Mouse (Mus musculus): ENCODE measurements around the gene Icam4. TPM values are rescaled to one million over a fixed set of nuclear protein-coding genes. Genes with fewer than 3 reads are reported as not detected.
A peak's percentile ranks its signal among the peaks of the same experiment; 100 is the strongest.

Icam4 gene
- polyA plus RNA-seq (2021): 0.99 TPM

DNA sequence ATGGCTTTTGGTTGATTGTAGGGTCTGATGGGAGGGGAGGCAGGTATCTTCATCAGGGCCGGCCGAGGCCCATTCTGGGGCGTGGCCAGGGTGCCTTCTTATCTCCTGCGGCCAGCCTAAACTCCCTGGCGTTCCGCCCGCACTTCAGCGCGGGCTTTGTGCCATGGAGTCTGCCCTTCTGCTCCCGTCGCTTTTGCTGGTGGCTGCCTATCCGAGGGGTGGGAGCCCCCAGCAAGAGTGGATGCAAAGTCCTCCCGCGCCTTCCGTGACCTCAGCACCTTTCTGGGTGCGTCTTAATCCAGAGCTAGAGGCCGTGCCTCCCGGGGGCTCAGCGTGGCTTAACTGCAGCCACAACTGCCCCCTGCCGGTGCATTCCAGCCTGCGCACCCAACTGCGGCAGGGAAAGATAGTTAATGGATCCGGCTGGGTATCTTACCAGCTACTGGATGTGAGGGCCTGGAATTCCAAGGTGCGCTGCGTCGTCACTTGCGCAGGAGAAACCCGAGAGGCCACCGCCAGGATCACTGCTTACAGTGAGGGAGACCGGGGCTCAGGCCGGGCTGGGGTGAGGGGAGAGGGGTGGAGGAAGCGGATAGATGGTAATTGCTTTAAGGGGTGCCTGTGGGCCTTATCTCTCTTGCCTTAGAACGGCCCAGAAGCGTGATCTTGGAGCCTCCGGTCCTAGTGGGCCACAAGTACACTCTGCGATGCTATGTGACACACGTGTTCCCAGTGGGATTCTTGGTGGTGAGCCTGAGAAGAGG is at the start of gene Icam4:
Icam4 (plus strand) TSS at position 83 of the 764 bp plus-strand sequence.
- in situ Hi-C loops (cut with MboI; ENCODE audit: low pct_unique_long_range_greater_than_20kb): loop anchor here (5.0 kb wide), 2 partner anchors 43 to 103 kb away; partner anchors contain the start of genes Fdx1l, Gm49373 and Tyk2
- no peak for DNase-seq (ENCODE audit: low read depth, low spot score)
- TF ChIP-seq CTCF (IDR thresholded peaks at IDR 0.05): no peak
- CTCF ChIA-PET: interaction anchor here (0.7 to 1.9 kb wide), 7 partner anchors 11 to 105 kb away, joined by 3 to 7 read pairs (median 3); no protein-coding TSS in a partner anchor
- POLR2A ChIA-PET: interaction anchor here (1.1 kb wide), 1 partner anchor 22 kb away, joined by 3 read pairs; no protein-coding TSS in a partner anchor
- no peaks in the 10 kb centered on the region for H3K27me3 ChIP-seq
- ATAC-seq: no peak

DNA sequence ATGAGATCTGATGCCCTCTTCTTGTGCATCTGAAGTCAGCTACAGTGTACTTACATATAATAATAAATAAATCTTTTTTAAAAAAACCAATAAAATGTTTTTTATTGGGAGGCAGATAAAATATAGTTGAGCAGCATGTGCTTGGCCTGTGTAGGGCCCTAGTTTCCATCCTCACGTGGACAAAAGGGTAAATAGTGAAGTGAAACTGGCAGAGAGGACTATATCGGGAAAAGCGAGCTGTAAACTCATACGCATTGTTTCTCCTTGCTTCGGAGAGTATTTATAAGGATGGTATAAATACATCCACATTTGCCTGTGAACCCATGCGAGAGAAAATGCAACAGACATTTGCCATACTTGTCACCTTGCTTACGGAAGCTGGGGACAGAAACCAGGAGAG is 49.4 kb upstream of the Icam4 start:
- no peak for ATAC-seq
- in situ Hi-C loops (cut with MboI; ENCODE audit: low pct_unique_long_range_greater_than_20kb): no loop called here
- no peak for DNase-seq (ENCODE audit: low read depth, low spot score)
- CTCF ChIA-PET: interaction anchor here (1.7 kb wide), 1 partner anchor 19 kb away, joined by 6 read pairs; no protein-coding TSS in a partner anchor
- POLR2A ChIA-PET: no interaction called here
- no peak for TF ChIP-seq CTCF (IDR thresholded peaks at IDR 0.05)
- peaks cover 5% of the 10 kb centered on the region for H3K27me3 ChIP-seq

DNA sequence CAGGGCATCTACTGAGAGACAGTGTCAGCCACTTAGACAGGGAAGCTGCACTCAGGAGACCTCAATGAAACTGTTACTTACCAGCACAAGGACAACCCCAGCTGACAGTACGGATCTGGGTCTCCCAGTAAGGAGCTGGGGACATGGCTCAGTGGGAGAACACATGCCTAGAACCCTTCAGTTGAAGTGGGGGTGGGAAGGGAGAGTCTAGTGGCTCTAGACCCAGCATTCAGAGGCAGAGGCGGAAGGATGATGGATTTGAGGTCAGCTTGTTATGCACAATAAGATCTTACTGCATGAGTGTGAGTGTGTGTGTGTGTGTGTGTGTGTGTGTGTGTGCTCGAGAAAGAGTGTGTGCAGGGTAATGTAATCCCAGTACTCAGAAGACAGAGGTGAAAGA is 47.0 kb upstream of the Icam4 start:
- DNase-seq (ENCODE audit: low read depth, low spot score) (no peak), ATAC-seq (no peak)
- in situ Hi-C loops (cut with MboI; ENCODE audit: low pct_unique_long_range_greater_than_20kb): no loop called here
- ChIA-PET CTCF (interaction anchor here (1.1 to 1.6 kb wide), 2 partner anchors 12 to 17 kb away, joined by 3 to 5 read pairs; no protein-coding TSS in a partner anchor), POLR2A (interaction anchor here (1.1 kb wide), 1 partner anchor 9 kb away, joined by 3 read pairs; no protein-coding TSS in a partner anchor)
- TF ChIP-seq CTCF (IDR thresholded peaks at IDR 0.05): no peak
- H3K27me3 ChIP-seq: peaks cover 5% of the 10 kb centered on the region

DNA sequence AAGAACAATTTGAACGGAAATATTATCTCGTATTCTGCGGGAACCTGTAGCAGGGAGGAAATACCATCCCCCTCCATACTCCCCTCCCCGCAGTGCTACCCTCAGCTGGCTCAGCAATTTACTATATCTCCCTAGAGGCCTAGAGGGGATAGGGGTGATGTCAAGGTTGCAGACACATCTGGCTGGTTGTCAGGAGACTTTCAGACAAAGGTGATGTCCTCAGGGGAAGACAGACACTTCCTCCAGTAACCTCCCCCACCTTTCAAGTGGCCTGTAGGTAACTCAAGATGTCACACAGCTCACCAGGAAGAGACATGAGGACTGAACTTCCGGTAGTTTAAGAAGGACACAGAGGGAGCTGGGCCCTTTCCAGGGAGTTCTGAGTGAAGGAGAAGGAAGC is 46.0 kb upstream of the Icam4 start:
- no peak for TF ChIP-seq CTCF (IDR thresholded peaks at IDR 0.05)
- H3K27me3 ChIP-seq: peaks cover 5% of the 10 kb centered on the region
- DNase-seq (ENCODE audit: low read depth, low spot score) (no peak), ATAC-seq (no peak)
- in situ Hi-C loops (cut with MboI; ENCODE audit: low pct_unique_long_range_greater_than_20kb): no loop called here
- ChIA-PET POLR2A (interaction anchor here (1.1 kb wide), 1 partner anchor 10 kb away, joined by 3 read pairs; no protein-coding TSS in a partner anchor), CTCF (interaction anchor here (0.8 kb wide), 1 partner anchor 16 kb away, joined by 3 read pairs; no protein-coding TSS in a partner anchor)

DNA sequence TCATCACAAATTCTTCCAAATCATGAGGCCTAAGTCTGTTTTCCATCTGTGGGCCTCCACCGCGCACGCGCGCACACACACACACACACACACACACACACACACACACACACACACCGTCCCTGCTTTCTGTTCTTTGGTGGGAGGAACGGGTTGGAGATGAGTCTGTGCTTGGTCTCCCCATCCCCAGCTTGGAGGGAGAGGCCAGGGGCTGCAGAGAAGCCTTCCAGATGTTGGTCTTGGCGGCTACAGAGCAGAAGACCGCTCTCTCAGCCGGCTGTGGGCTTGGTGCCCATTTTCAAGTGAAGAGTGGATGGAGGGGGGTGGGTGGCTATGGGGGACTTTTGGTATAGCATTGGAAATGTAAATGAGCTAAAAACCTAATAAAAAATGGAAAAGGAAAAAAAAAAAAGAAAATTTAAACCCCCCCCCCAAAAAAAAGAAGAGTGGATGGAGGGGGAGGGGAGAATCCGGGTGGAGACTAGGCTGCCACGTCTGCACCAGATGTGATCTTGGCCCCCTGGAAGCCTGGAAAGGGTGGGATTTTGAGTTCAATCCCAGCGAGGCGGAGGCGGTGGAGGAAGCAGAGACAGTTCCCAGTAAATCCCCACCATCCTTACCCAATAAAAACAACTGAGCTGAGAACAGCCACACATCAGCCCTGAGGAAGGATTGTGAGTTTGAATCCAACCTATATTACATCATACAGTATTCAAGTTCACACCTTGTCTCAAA is 42.1 kb upstream of the Icam4 start:
- ATAC-seq: no peak
- TF ChIP-seq CTCF (IDR thresholded peaks at IDR 0.05): no peak
- ChIA-PET POLR2A (interaction anchor here (0.5 to 1.2 kb wide), 3 partner anchors 9 to 86 kb away, joined by 3 to 9 read pairs (median 4); no protein-coding TSS in a partner anchor), CTCF (no interaction called here)
- H3K27me3 ChIP-seq: peaks cover 5% of the 10 kb centered on the region
- no peak for DNase-seq (ENCODE audit: low read depth, low spot score)
- in situ Hi-C loops (cut with MboI; ENCODE audit: low pct_unique_long_range_greater_than_20kb): no loop called here

DNA sequence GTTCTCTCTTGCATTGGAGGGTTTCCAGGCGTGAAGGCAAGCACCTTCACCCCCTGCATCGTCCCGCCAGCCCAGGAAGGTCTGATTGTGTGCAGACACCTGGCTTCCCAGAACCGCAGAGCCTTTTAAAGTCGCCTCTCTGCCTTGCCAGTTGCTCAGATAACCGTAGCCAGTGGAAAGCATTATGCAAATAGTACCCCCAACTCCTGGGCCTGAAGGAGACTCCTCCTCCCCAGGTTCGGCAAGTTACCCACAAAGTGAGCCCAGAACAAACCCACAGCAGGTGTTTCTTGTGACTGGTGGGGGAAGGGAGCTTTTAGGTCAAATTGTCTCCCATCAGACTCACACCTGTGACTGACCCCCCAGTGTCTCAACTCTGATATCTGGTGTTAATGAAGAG is 41.2 kb upstream of the Icam4 start:
- H3K27me3 ChIP-seq: peaks cover 5% of the 10 kb centered on the region
- in situ Hi-C loops (cut with MboI; ENCODE audit: low pct_unique_long_range_greater_than_20kb): no loop called here
- no peak for TF ChIP-seq CTCF (IDR thresholded peaks at IDR 0.05)
- no peak for ATAC-seq
- DNase-seq (ENCODE audit: low read depth, low spot score): no peak
- ChIA-PET CTCF (no interaction called here), POLR2A (no interaction called here)

DNA sequence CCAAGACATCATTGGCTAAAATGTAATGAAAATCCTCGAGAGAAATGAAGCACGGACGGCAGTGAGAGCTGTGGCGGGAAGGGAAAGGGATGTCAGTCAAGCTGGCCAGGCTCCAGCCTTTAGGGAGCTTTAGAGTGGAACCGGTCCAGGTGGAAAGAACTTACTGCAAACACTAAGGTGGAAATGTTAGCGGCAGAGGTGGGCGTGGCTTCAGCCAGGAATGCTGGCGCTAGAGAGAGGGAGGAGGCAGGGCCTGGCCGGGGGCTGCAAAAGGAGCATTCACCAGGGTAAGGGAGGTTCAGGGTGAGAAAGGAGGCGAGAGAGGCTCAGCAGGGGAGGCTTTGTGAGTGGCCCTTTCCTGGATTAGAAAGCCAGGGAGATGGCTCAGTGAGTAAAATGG is 38.3 kb upstream of the Icam4 start:
- ChIA-PET CTCF (interaction anchor here (0.9 kb wide), 1 partner anchor 42 kb away, joined by 3 read pairs; no protein-coding TSS in a partner anchor), POLR2A (no interaction called here)
- in situ Hi-C loops (cut with MboI; ENCODE audit: low pct_unique_long_range_greater_than_20kb): no loop called here
- TF ChIP-seq CTCF (IDR thresholded peaks at IDR 0.05): no peak
- no peak for DNase-seq (ENCODE audit: low read depth, low spot score)
- H3K27me3 ChIP-seq: no peaks in the 10 kb centered on the region
- ATAC-seq: peak; percentile 26

DNA sequence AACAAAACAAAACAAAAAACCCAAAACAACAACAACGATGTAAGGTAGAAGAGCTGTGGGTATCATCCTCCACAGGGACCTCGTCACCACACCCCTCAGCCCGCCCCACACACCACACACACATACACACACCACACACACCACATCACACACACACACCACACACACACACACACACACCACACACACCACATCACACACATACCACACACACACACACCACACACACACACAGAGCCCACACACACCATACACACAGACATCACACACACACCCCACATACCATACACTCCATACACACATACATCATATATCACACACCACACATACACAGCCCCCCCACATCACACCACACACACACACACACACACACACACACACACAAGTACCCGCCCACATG is 37.6 kb upstream of the Icam4 start:
- in situ Hi-C loops (cut with MboI; ENCODE audit: low pct_unique_long_range_greater_than_20kb): no loop called here
- no peak for TF ChIP-seq CTCF (IDR thresholded peaks at IDR 0.05)
- ChIA-PET CTCF (interaction anchor here (0.9 kb wide), 1 partner anchor 43 kb away, joined by 3 read pairs; no protein-coding TSS in a partner anchor), POLR2A (no interaction called here)
- H3K27me3 ChIP-seq: no peaks in the 10 kb centered on the region
- no peak for DNase-seq (ENCODE audit: low read depth, low spot score)
- no peak for ATAC-seq

DNA sequence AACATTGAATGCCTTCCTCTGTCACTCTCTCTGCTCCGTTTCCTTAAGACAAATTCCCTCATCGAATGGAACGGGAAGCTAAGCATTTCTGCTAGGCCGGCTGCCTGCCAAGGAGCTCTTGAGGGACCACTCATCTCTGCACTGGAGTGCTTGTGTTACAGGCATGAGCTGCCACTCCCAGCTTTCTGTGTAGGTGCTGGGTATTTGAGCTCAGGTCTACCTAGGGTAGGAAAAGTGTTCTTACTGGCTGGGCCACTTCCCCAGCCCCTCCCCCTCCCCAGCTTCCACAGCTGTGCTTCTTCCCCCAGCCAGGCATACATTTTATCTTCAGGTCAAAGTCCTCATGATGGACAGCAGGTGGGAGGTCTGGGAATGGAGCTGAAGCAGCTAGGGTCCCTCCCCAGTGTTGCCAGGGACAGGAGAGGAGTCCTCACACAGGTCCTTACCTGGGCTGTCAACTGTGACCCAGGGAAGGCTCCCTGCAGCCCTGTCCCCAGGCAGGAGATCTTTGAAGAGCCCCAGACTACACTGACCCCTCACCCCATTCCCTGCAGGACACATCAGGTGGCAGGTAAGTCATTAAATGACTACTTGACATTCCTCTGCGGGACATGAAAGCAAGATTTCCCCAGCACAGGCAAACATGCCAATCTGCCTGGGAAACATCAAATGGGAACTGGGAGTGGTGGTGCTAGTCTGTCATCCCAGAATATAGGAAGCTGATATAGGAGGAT is 35.8 kb upstream of the Icam4 start:
- ChIA-PET POLR2A (interaction anchor here (0.7 kb wide), 1 partner anchor 17 kb away, joined by 3 read pairs; no protein-coding TSS in a partner anchor), CTCF (interaction anchor here (0.9 to 2.3 kb wide), 6 partner anchors 12 to 95 kb away, joined by 3 to 7 read pairs (median 3); partner anchors contain the start of gene Eif3g)
- no peak for DNase-seq (ENCODE audit: low read depth, low spot score)
- no peaks in the 10 kb centered on the region for H3K27me3 ChIP-seq
- ATAC-seq: no peak
- in situ Hi-C loops (cut with MboI; ENCODE audit: low pct_unique_long_range_greater_than_20kb): no loop called here
- no peak for TF ChIP-seq CTCF (IDR thresholded peaks at IDR 0.05)

DNA sequence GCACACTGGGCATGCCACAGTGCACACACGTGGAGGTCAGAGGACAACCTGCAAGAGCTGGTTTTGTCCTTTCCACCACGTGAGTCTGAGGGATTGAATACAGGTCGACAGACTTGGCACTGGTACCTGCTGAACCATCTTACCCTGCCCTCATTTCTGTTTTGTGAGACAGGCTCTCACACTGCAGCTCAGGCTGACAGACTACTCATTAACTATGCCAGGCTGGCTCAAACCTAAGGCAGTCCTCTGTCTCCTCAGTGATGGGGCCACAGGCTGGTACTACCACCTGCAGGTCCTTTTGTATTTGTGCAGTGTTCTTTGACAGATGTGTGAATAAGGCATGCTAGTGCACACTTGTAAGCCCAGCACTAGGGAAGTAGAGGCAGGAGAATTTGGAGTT is 34.1 kb upstream of the Icam4 start:
- ChIA-PET POLR2A (no interaction called here), CTCF (interaction anchor here (0.8 to 2.3 kb wide), 3 partner anchors 14 to 79 kb away, joined by 3 to 5 read pairs (median 3); no protein-coding TSS in a partner anchor)
- DNase-seq (ENCODE audit: low read depth, low spot score) (no peak), ATAC-seq (no peak)
- TF ChIP-seq CTCF (IDR thresholded peaks at IDR 0.05): no peak
- in situ Hi-C loops (cut with MboI; ENCODE audit: low pct_unique_long_range_greater_than_20kb): no loop called here
- H3K27me3 ChIP-seq: no peaks in the 10 kb centered on the region
